Mouse (Mus musculus): Measurements from ENCODE around the gene Mrpl55. TPM values are rescaled to one million over a fixed set of nuclear protein-coding genes. Genes with fewer than 3 reads are reported as not detected.
A peak's percentile ranks its signal among the peaks of the same experiment; 100 is the strongest.

Gene Mrpl55
- polyA plus RNA-seq, 1 experiment from 2014 or later: 96.5 TPM

GRCm38 (mm10) chr11:59170549-59170948, 31.7 kb upstream of the Mrpl55 start:
- no peaks in the 10 kb centered on the region for H3K36me3 ChIP-seq (ENCODE audit: control insufficient read depth, insufficient read depth)
- TF ChIP-seq CTCF (IDR thresholded peaks at IDR 0.05; ENCODE audit: low read depth): no peak
- no peak overlapping the region for H3K4me2 ChIP-seq (replicated peaks; ENCODE audit: low read depth)
- H3K27ac ChIP-seq (ENCODE audit: low read depth, low read length): no peak overlapping the region
- no peaks in the 10 kb centered on the region for H3K4me1 ChIP-seq (replicated peaks; ENCODE audit: control insufficient read depth, insufficient read depth, low read length)
- H3K27me3 ChIP-seq (replicated peaks; ENCODE audit: control insufficient read depth, insufficient read depth, low read length): peaks cover 18% of the 10 kb centered on the region
- H3K9ac ChIP-seq (ENCODE audit: low read depth, low read length): no peak overlapping the region
- WGBS: 75% methylated on average over 4 of the region's 4 CpGs
- no peak overlapping the region for H3K4me3 ChIP-seq (ENCODE audit: low read depth, low read length)
- no peaks in the 10 kb centered on the region for H3K9me3 ChIP-seq (ENCODE audit: control insufficient read depth)
- ATAC-seq: no peak

GRCm38 (mm10) chr11:59174189-59174838, 28.0 kb upstream of the Mrpl55 start:
- H3K27me3 ChIP-seq (replicated peaks; ENCODE audit: control insufficient read depth, insufficient read depth, low read length): peaks cover 52% of the 10 kb centered on the region
- no peak overlapping the region for H3K27ac ChIP-seq (ENCODE audit: low read depth, low read length)
- ATAC-seq: no peak

GRCm38 (mm10) chr11:59176475-59176874, 25.8 kb upstream of the Mrpl55 start:
- no peaks in the 10 kb centered on the region for H3K36me3 ChIP-seq (ENCODE audit: control insufficient read depth, insufficient read depth)
- peak overlapping the region; percentile 43 for H3K4me2 ChIP-seq (replicated peaks; ENCODE audit: low read depth)
- H3K9me3 ChIP-seq (ENCODE audit: control insufficient read depth): no peaks in the 10 kb centered on the region
- peaks cover 52% of the 10 kb centered on the region for H3K27me3 ChIP-seq (replicated peaks; ENCODE audit: control insufficient read depth, insufficient read depth, low read length)
- H3K9ac ChIP-seq (ENCODE audit: low read depth, low read length): no peak overlapping the region
- 3% methylated on average over 46 of the region's 48 CpGs for WGBS
- no peak overlapping the region for H3K27ac ChIP-seq (ENCODE audit: low read depth, low read length)
- ATAC-seq: no peak
- TF ChIP-seq CTCF (IDR thresholded peaks at IDR 0.05; ENCODE audit: low read depth): no peak
- H3K4me3 ChIP-seq (ENCODE audit: low read depth, low read length): peak overlapping the region; percentile 17; the same call in 1 of the 2 replicates
- H3K4me1 ChIP-seq (replicated peaks; ENCODE audit: control insufficient read depth, insufficient read depth, low read length): no peaks in the 10 kb centered on the region

More at GRCm38 (mm10) chr11:59174189-59174838, 28.0 kb upstream of the Mrpl55 start:
- H3K4me2 ChIP-seq (replicated peaks; ENCODE audit: low read depth): no peak overlapping the region
- no peak overlapping the region for H3K9ac ChIP-seq (ENCODE audit: low read depth, low read length)
- H3K4me1 ChIP-seq (replicated peaks; ENCODE audit: control insufficient read depth, insufficient read depth, low read length): no peaks in the 10 kb centered on the region
- 51% methylated on average over 6 of the region's 6 CpGs for WGBS
- H3K4me3 ChIP-seq (ENCODE audit: low read depth, low read length): no peak overlapping the region
- no peak for TF ChIP-seq CTCF (IDR thresholded peaks at IDR 0.05; ENCODE audit: low read depth)
- H3K36me3 ChIP-seq (ENCODE audit: control insufficient read depth, insufficient read depth): no peaks in the 10 kb centered on the region
- no peaks in the 10 kb centered on the region for H3K9me3 ChIP-seq (ENCODE audit: control insufficient read depth)

- Histone ChIP-seq H3K36me3 (ENCODE audit: control insufficient read depth, insufficient read depth) (no peaks in the 10 kb centered on the region), H3K9me3 (ENCODE audit: control insufficient read depth) (no peaks in the 10 kb centered on the region), H3K4me2 (replicated peaks; ENCODE audit: low read depth) (no peak overlapping the region; the same call in 1 of the 2 replicates), H3K27ac (ENCODE audit: low read depth, low read length) (no peak overlapping the region), H3K4me1 (replicated peaks; ENCODE audit: control insufficient read depth, insufficient read depth, low read length) (no peaks in the 10 kb centered on the region), H3K4me3 (ENCODE audit: low read depth, low read length) (peak overlapping the region; percentile 17; the same call in 1 of the 2 replicates), H3K9ac (ENCODE audit: low read depth, low read length) (no peak overlapping the region), H3K27me3 (replicated peaks; ENCODE audit: control insufficient read depth, insufficient read depth, low read length) (peaks cover 52% of the 10 kb centered on the region)
- no peak for ATAC-seq
- WGBS: 11% methylated on average over 34 of the region's 34 CpGs
- TF ChIP-seq CTCF (IDR thresholded peaks at IDR 0.05; ENCODE audit: low read depth): no peak
These were observed 25.4 kb upstream of the Mrpl55 start for GRCm38 (mm10) chr11:59176921-59177320.

- ATAC-seq: no peak
- 34% methylated on average over 3 of the region's 3 CpGs for WGBS
- H3K4me1 ChIP-seq (replicated peaks; ENCODE audit: control insufficient read depth, insufficient read depth, low read length): peaks cover 7% of the 10 kb centered on the region; the same call in 1 of the 2 replicates
- peak within 1 kb of the TSS; percentile 41; the same call in 1 of the 2 replicates for H3K27ac ChIP-seq (ENCODE audit: low read depth, low read length)
- no peaks in the 10 kb centered on the region for H3K9me3 ChIP-seq (ENCODE audit: control insufficient read depth)
- H3K9ac ChIP-seq (ENCODE audit: low read depth, low read length): no peak within 1 kb of the TSS; the same call in 1 of the 2 replicates
- TF ChIP-seq CTCF (IDR thresholded peaks at IDR 0.05; ENCODE audit: low read depth): peak; percentile 16
- H3K4me2 ChIP-seq (replicated peaks; ENCODE audit: low read depth): peak within 1 kb of the TSS; percentile 17; the same call in 1 of the 2 replicates
- peaks cover 31% of the 10 kb centered on the region for H3K36me3 ChIP-seq (ENCODE audit: control insufficient read depth, insufficient read depth)
- H3K27me3 ChIP-seq (replicated peaks; ENCODE audit: control insufficient read depth, insufficient read depth, low read length): peaks cover 10% of the 10 kb centered on the region
- no peak within 1 kb of the TSS for H3K4me3 ChIP-seq (ENCODE audit: low read depth, low read length)
These were observed 19.4 kb upstream of the Mrpl55 start, which contains the start of gene Gjc2 for GRCm38 (mm10) chr11:59182864-59183331. Gene Gjc2, minus strand, starts transcription at chr11:59183213.

GRCm38 (mm10) chr11:59183821-59184220, 18.5 kb upstream of the Mrpl55 start:
- H3K4me3 ChIP-seq (ENCODE audit: low read depth, low read length): no peak overlapping the region

More at GRCm38 (mm10) chr11:59183821-59184220, 18.5 kb upstream of the Mrpl55 start:
- Histone ChIP-seq H3K9me3 (ENCODE audit: control insufficient read depth) (no peaks in the 10 kb centered on the region), H3K9ac (ENCODE audit: low read depth, low read length) (no peak overlapping the region), H3K4me1 (replicated peaks; ENCODE audit: control insufficient read depth, insufficient read depth, low read length) (peaks cover 7% of the 10 kb centered on the region; the same call in 1 of the 2 replicates), H3K27ac (ENCODE audit: low read depth, low read length) (peak overlapping the region; percentile 41; the same call in 1 of the 2 replicates), H3K4me2 (replicated peaks; ENCODE audit: low read depth) (no peak overlapping the region), H3K27me3 (replicated peaks; ENCODE audit: control insufficient read depth, insufficient read depth, low read length) (0 out of 2 replicates have a peak, but pooled peaks cover 1% of the 10 kb centered on the region), H3K36me3 (ENCODE audit: control insufficient read depth, insufficient read depth) (peaks cover 31% of the 10 kb centered on the region)
- peak; percentile 90 for TF ChIP-seq CTCF (IDR thresholded peaks at IDR 0.05; ENCODE audit: low read depth)
- peak; percentile 48 for ATAC-seq
- WGBS: 23% methylated on average over 3 of the region's 3 CpGs

Data from intestine, postnatal 0 days (tissue).